Mouse (Mus musculus) embryonic facial prominence, embryonic 13.5 days (tissue): Measurements from ENCODE around the gene T2. TPM values are rescaled to one million over a fixed set of nuclear protein-coding genes. Genes with fewer than 3 reads are reported as not detected.

Experiments
- ATAC-seq: fragments of 200-750 bp; cut with Nextera tagmentation; 2 replicates; pipeline ENCODE4 v1.8.0; 2017; ENCODE audit warnings: low read depth; ENCODE audit not compliant: insufficient number of reproducible peaks, insufficient read depth, low FRiP score, low TSS enrichment
- H3K27ac ChIP-seq: fragments of 300-500 bp; sonication (generic); 2 replicates; pipeline ENCODE4 v1.5.1; 2015; ENCODE audit warnings: moderate library complexity, mild to moderate bottlenecking, inconsistent platforms
- H3K27me3 ChIP-seq: fragments of 300-500 bp; sonication (generic); 2 replicates; pipeline ENCODE4 v1.6.1; 2015; ENCODE audit warnings: mild to moderate bottlenecking, inconsistent platforms
- H3K36me3 ChIP-seq: fragments of 300-500 bp; sonication (generic); 2 replicates; pipeline ENCODE4 v1.6.1; 2015; ENCODE audit warnings: mild to moderate bottlenecking, inconsistent platforms
- H3K4me1 ChIP-seq: fragments of 300-500 bp; sonication (generic); 2 replicates; pipeline ENCODE4 v1.6.1; 2015; ENCODE audit warnings: inconsistent platforms
- H3K4me2 ChIP-seq: fragments of 300-500 bp; sonication (generic); 2 replicates; pipeline ENCODE4 v1.6.1; 2015; ENCODE audit warnings: moderate library complexity, mild to moderate bottlenecking, inconsistent platforms
- H3K4me3 ChIP-seq: fragments of 300-500 bp; sonication (generic); 2 replicates; pipeline ENCODE4 v1.5.1; 2015; ENCODE audit warnings: mild to moderate bottlenecking, inconsistent platforms
- H3K9ac ChIP-seq: fragments of 300-500 bp; sonication (generic); 2 replicates; pipeline ENCODE4 v1.6.1; 2015; ENCODE audit warnings: mild to moderate bottlenecking, inconsistent platforms
- H3K9me3 ChIP-seq: fragments of 300-500 bp; sonication (generic); 2 replicates; pipeline ENCODE4 v1.6.1; 2016; ENCODE audit warnings: inconsistent platforms
- WGBS: fragments of 180-500 bp; shearing (Covaris S2); methylation state at CpG from one replicate; pipeline ENCODE4 v1.1.7; 2015; ENCODE audit warnings: mixed read lengths; 5-methylcytosine and 5-hydroxymethylcytosine counted together
- polyA plus RNA-seq: library from polyadenylated mRNA; unstranded; fragments of >200 nt; fragmentation: Nextera tagmentation; extraction: Ambion mirVana; gene quantifications from 2 replicates; pipeline ENCODE4 v1.2.1, GENCODE M21; 2015

The T2 gene
- polyA plus RNA-seq, 1 experiment from 2014 or later = 0.81 TPM

- Histone ChIP-seq H3K4me3 (no peak overlapping the region), H3K4me2 (no peak overlapping the region)
Measured at GRCm38 (mm10) chr17:8448324-8448723, 92.5 kb downstream of the T2 start.

GRCm38 (mm10) chr17:8455196-8455595 is 99.4 kb downstream of the T2 start:
- Histone ChIP-seq H3K9me3 (no peaks in the 10 kb centered on the region), H3K27ac (no peak overlapping the region), H3K4me2 (no peak overlapping the region), H3K4me3 (no peak overlapping the region), H3K4me1 (no peaks in the 10 kb centered on the region), H3K9ac (no peak overlapping the region), H3K36me3 (no peaks in the 10 kb centered on the region), H3K27me3 (0 out of 2 replicates have a peak, but pooled peaks cover 3% of the 10 kb centered on the region)
- no peak for ATAC-seq
- WGBS = 34% methylated on average over 6 of the region's 6 CpGs

More at GRCm38 (mm10) chr17:8448324-8448723, 92.5 kb downstream of the T2 start:
- Histone ChIP-seq H3K27me3 (0 out of 2 replicates have a peak, but pooled peaks cover 8% of the 10 kb centered on the region), H3K4me1 (no peaks in the 10 kb centered on the region), H3K9me3 (no peaks in the 10 kb centered on the region), H3K27ac (no peak overlapping the region), H3K36me3 (no peaks in the 10 kb centered on the region), H3K9ac (no peak overlapping the region)
- no peak for ATAC-seq
- WGBS = 72% methylated on average over 3 of the region's 3 CpGs

- H3K4me3 ChIP-seq = no peak overlapping the region
- no peaks in the 10 kb centered on the region for H3K27me3 ChIP-seq
- no peaks in the 10 kb centered on the region for H3K9me3 ChIP-seq
- H3K9ac ChIP-seq = no peak overlapping the region
- H3K27ac ChIP-seq = no peak overlapping the region
- ATAC-seq = no peak
- H3K36me3 ChIP-seq = no peaks in the 10 kb centered on the region
- 71% methylated on average over 7 of the region's 7 CpGs for WGBS
- H3K4me1 ChIP-seq = no peaks in the 10 kb centered on the region
- H3K4me2 ChIP-seq = no peak overlapping the region
Measured at GRCm38 (mm10) chr17:8455601-8456000, 99.8 kb downstream of the T2 start.

- no peak for ATAC-seq
- Histone ChIP-seq H3K4me3 (no peak overlapping the region), H3K9ac (no peak overlapping the region), H3K36me3 (no peaks in the 10 kb centered on the region), H3K27ac (no peak overlapping the region), H3K4me1 (no peaks in the 10 kb centered on the region), H3K4me2 (no peak overlapping the region), H3K27me3 (no peaks in the 10 kb centered on the region), H3K9me3 (no peaks in the 10 kb centered on the region)
- 49% methylated on average over 9 of the region's 9 CpGs for WGBS
Measured at GRCm38 (mm10) chr17:8456856-8457460, 101.2 kb downstream of the T2 start.

- WGBS = 3% methylated on average over 4 of the region's 4 CpGs
- Histone ChIP-seq H3K9me3 (no peaks in the 10 kb centered on the region), H3K9ac (no peak overlapping the region), H3K4me2 (no peak overlapping the region), H3K27ac (no peak overlapping the region), H3K36me3 (no peaks in the 10 kb centered on the region), H3K4me3 (no peak overlapping the region), H3K27me3 (peaks cover 11% of the 10 kb centered on the region), H3K4me1 (no peaks in the 10 kb centered on the region)
- ATAC-seq = no peak
Measured at GRCm38 (mm10) chr17:8461568-8461967, 105.8 kb downstream of the T2 start.

- Histone ChIP-seq H3K4me1 (no peaks in the 10 kb centered on the region), H3K36me3 (no peaks in the 10 kb centered on the region), H3K4me3 (no peak overlapping the region), H3K9ac (no peak overlapping the region), H3K4me2 (no peak overlapping the region), H3K9me3 (no peaks in the 10 kb centered on the region), H3K27ac (no peak overlapping the region), H3K27me3 (peaks cover 26% of the 10 kb centered on the region)
- WGBS = 26% methylated on average over 9 of the region's 9 CpGs
- no peak for ATAC-seq
Measured at GRCm38 (mm10) chr17:8463482-8464128, 107.8 kb downstream of the T2 start.

- no peak for ATAC-seq
- Histone ChIP-seq H3K4me1 (no peaks in the 10 kb centered on the region), H3K27me3 (peaks cover 46% of the 10 kb centered on the region), H3K4me2 (no peak overlapping the region), H3K4me3 (no peak overlapping the region), H3K9me3 (no peaks in the 10 kb centered on the region), H3K27ac (no peak overlapping the region), H3K36me3 (no peaks in the 10 kb centered on the region), H3K9ac (no peak overlapping the region)
- WGBS = 81% methylated on average over 3 of the region's 3 CpGs
Measured at GRCm38 (mm10) chr17:8467771-8468170, 112.0 kb downstream of the T2 start.

- H3K9me3 ChIP-seq = no peaks in the 10 kb centered on the region
- no peak overlapping the region for H3K4me2 ChIP-seq
- H3K4me1 ChIP-seq = no peaks in the 10 kb centered on the region
- no peak overlapping the region for H3K27ac ChIP-seq
- peaks cover 46% of the 10 kb centered on the region for H3K27me3 ChIP-seq
- no peaks in the 10 kb centered on the region for H3K36me3 ChIP-seq
- no peak overlapping the region for H3K9ac ChIP-seq
- WGBS = 14% methylated on average over 19 of the region's 19 CpGs
- no peak for ATAC-seq
- H3K4me3 ChIP-seq = no peak overlapping the region
Measured at GRCm38 (mm10) chr17:8468716-8469344, 113.0 kb downstream of the T2 start.

Other genes with a start within 250 kb of the T2 start
- 0.21 and 0.27 TPM in 2 replicates for gene Gm49673, start 208.2 kb upstream of the T2 start, polyA plus RNA-seq
- 21.9 and 24.8 TPM in 2 replicates for gene Rnaset2a, start 207.9 kb upstream of the T2 start, polyA plus RNA-seq
- 35.0 and 35.7 TPM in 2 replicates for gene Fgfr1op, start 190.5 kb upstream of the T2 start, polyA plus RNA-seq
- not detected in 2 replicates for gene Ccr6, start 119.9 kb upstream of the T2 start, polyA plus RNA-seq
- gene Mpc1, start 73.1 kb upstream of the T2 start, polyA plus RNA-seq = 150 and 154 TPM in 2 replicates
- 58.9 and 67.8 TPM in 2 replicates for gene Sft2d1, start 44.9 kb upstream of the T2 start, polyA plus RNA-seq
- gene Prr18, start 18.5 kb upstream of the T2 start, polyA plus RNA-seq = 0.45 and 0.52 TPM in 2 replicates
- gene T, start 78.4 kb downstream of the T2 start, polyA plus RNA-seq = 0.99 and 1.0 TPM in 2 replicates
- gene Pde10a, start 169.4 kb downstream of the T2 start, polyA plus RNA-seq = 6.2 and 6.3 TPM in 2 replicates
- 0.43 TPM in 1 of 2 replicates, not detected in the other for gene Gm17087, start 211.0 kb downstream of the T2 start, polyA plus RNA-seq